Mouse (Mus musculus): ENCODE results near the gene Actn2. TPM values are rescaled to one million over a fixed set of nuclear protein-coding genes. Genes with fewer than 3 reads are reported as not detected.
A peak's percentile ranks its signal among the peaks of the same experiment; 100 is the strongest.

Actn2 gene
- total RNA-seq, 2 experiments from 2014 or later: 2,111 to 2,171 TPM

GRCm38 (mm10) chr13:12314173-12314572 lies 26.4 kb downstream of the Actn2 start:
- DNase-seq: no peak

- no peak for DNase-seq
These were observed 28.5 kb downstream of the Actn2 start for GRCm38 (mm10) chr13:12311930-12312492.

- no peak for DNase-seq
These were observed 29.2 kb downstream of the Actn2 start for GRCm38 (mm10) chr13:12311371-12311770.

GRCm38 (mm10) chr13:12309446-12309845 lies 31.1 kb downstream of the Actn2 start:
- no peak for DNase-seq

- no peak for DNase-seq
These were observed 31.7 kb downstream of the Actn2 start for GRCm38 (mm10) chr13:12308878-12309277.

- no peak for DNase-seq
These were observed 32.1 kb downstream of the Actn2 start for GRCm38 (mm10) chr13:12308473-12308872.

GRCm38 (mm10) chr13:12307286-12307685 lies 33.3 kb downstream of the Actn2 start:
- no peak for DNase-seq

- no peak for DNase-seq
These were observed 35.0 kb downstream of the Actn2 start for GRCm38 (mm10) chr13:12305540-12305939.

GRCm38 (mm10) chr13:12304991-12305390 lies 35.6 kb downstream of the Actn2 start:
- no peak for DNase-seq

GRCm38 (mm10) chr13:12297777-12298176 lies 42.8 kb downstream of the Actn2 start:
- no peak for DNase-seq

- no peak for DNase-seq
These were observed 43.9 kb downstream of the Actn2 start for GRCm38 (mm10) chr13:12296701-12297100.

GRCm38 (mm10) chr13:12293810-12294209 lies 46.8 kb downstream of the Actn2 start:
- DNase-seq: peak; percentile 73

- DNase-seq: no peak
These were observed 49.9 kb downstream of the Actn2 start for GRCm38 (mm10) chr13:12290700-12291099.

- DNase-seq: no peak
These were observed 56.0 kb downstream of the Actn2 start for GRCm38 (mm10) chr13:12284528-12284927.

GRCm38 (mm10) chr13:12283826-12284225 lies 56.7 kb downstream of the Actn2 start:
- DNase-seq: peak; percentile 75

- DNase-seq: peak; percentile 65
These were observed 65.8 kb downstream of the Actn2 start for GRCm38 (mm10) chr13:12274721-12275120.

GRCm38 (mm10) chr13:12274220-12274619 lies 66.3 kb downstream of the Actn2 start:
- no peak for DNase-seq

- peak; percentile 48 for DNase-seq
These were observed 67.6 kb downstream of the Actn2 start for GRCm38 (mm10) chr13:12272953-12273352.

- no peak for DNase-seq
These were observed 72.6 kb downstream of the Actn2 start for GRCm38 (mm10) chr13:12267971-12268370.

GRCm38 (mm10) chr13:12267097-12267496 lies 73.5 kb downstream of the Actn2 start:
- DNase-seq: no peak

- DNase-seq: peak; percentile 29
These were observed 76.6 kb downstream of the Actn2 start for GRCm38 (mm10) chr13:12263996-12264395.

GRCm38 (mm10) chr13:12261505-12261904 lies 79.1 kb downstream of the Actn2 start:
- no peak for DNase-seq

- peak; percentile 95 for DNase-seq
These were observed 82.9 kb downstream of the Actn2 start, which contains the start of gene Mtr for GRCm38 (mm10) chr13:12257391-12258380. Gene Mtr, minus strand, starts transcription at chr13:12258113.
